Mouse (Mus musculus): ENCODE data around the gene Gse1. TPM values are rescaled to one million over a fixed set of nuclear protein-coding genes. Genes with fewer than 3 reads are reported as not detected.

Gse1 gene
- polyA plus RNA-seq, 1 experiment = 14.7 TPM

DNA sequence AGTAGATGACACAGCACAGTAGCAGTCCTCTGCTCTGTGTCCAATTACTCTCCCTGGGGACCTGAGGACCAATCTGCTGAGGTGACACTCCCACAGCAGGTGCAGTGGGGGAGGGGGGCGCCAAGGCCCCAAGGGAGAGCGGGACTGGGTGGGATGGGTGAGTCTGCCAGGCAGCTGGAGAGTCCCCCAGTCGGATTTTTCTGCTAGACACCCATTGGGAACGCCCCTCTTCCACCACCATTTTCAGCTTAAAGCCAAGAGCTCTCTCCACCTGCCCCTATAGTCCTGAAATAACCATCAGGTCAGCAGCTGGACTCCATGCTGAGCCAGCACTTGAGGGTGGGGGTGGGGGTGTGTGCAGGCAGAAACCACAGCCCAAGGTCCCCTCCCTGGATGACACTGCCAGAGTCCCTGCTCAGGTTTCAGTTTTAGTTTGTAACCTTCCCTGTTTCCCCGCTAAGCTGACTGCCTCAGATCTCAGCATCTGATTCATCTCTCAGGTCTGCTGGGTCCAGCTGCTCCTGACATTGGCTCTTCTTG lies 208.3 kb downstream of the Gse1 start:
- H3K79me2 ChIP-seq (ENCODE audit: control insufficient read depth, insufficient read depth) = no peaks in the 10 kb centered on the region
- TF ChIP-seq TCF12 (IDR thresholded peaks at IDR 0.05; ENCODE audit: insufficient read depth, poor library complexity, severe bottlenecking) = peak; percentile 57
- peak; percentile 37 for TF ChIP-seq TCF3 (IDR thresholded peaks at IDR 0.05; ENCODE audit: insufficient read length, low read depth)
- TF ChIP-seq CEBPB (IDR thresholded peaks at IDR 0.05; ENCODE audit: insufficient read depth, poor library complexity, severe bottlenecking) = no peak
- no peak for TF ChIP-seq POLR2AphosphoS2 (IDR thresholded peaks at IDR 0.05; ENCODE audit: insufficient read length, low read depth)
- TF ChIP-seq E2F4 (IDR thresholded peaks at IDR 0.05; ENCODE audit: insufficient read depth) = no peak
- no peak for TF ChIP-seq POLR2A (IDR thresholded peaks at IDR 0.05; ENCODE audit: insufficient read length, low read depth)
- peak; percentile 45 to 79 (median 79) for TF ChIP-seq MYOD1 (IDR thresholded peaks at IDR 0.05; ENCODE audit: control insufficient read depth in 1 of 3, insufficient read length in 2 of 3, low read depth in 2 of 3)
- TF ChIP-seq MAX (IDR thresholded peaks at IDR 0.05; ENCODE audit: low read depth) = no peak
- TF ChIP-seq SRF (IDR thresholded peaks at IDR 0.05; ENCODE audit: control insufficient read depth, insufficient read length, low read depth) = no peak
- no peak for TF ChIP-seq REST (IDR thresholded peaks at IDR 0.05; ENCODE audit: insufficient read depth, insufficient read length)
- TF ChIP-seq MYOG (IDR thresholded peaks at IDR 0.05; ENCODE audit: control insufficient read depth in 1 of 3, insufficient read depth in 1 of 3, insufficient read length in 2 of 3, low read depth in 2 of 3) = peak; percentile 36 to 84 (median 79)
- TF ChIP-seq USF1 (IDR thresholded peaks at IDR 0.05; ENCODE audit: low read depth) = no peak
- no peak overlapping the region for H3ac ChIP-seq (ENCODE audit: control insufficient read depth, insufficient read length)
- no peaks in the 10 kb centered on the region for H3K27me3 ChIP-seq (ENCODE audit: control insufficient read depth, insufficient read depth, insufficient read length)
- no peak overlapping the region for H3K4me3 ChIP-seq
- no peaks in the 10 kb centered on the region for H3K36me3 ChIP-seq (ENCODE audit: control insufficient read depth, insufficient read depth)
- peak overlapping the region; percentile 25 for H3K4me2 ChIP-seq (ENCODE audit: low read depth)

- TF ChIP-seq MYOD1 (IDR thresholded peaks at IDR 0.05; ENCODE audit: control insufficient read depth in 1 of 3, insufficient read length in 2 of 3, low read depth in 2 of 3) = no peak
- no peak for TF ChIP-seq SRF (IDR thresholded peaks at IDR 0.05; ENCODE audit: control insufficient read depth, insufficient read length, low read depth)
- no peak for TF ChIP-seq CEBPB (IDR thresholded peaks at IDR 0.05; ENCODE audit: insufficient read depth, poor library complexity, severe bottlenecking)
- no peak for TF ChIP-seq USF1 (IDR thresholded peaks at IDR 0.05; ENCODE audit: low read depth)
- no peak for TF ChIP-seq REST (IDR thresholded peaks at IDR 0.05; ENCODE audit: insufficient read depth, insufficient read length)
- no peak for TF ChIP-seq MAX (IDR thresholded peaks at IDR 0.05; ENCODE audit: low read depth)
- H3K4me3 ChIP-seq = no peak overlapping the region
- no peak overlapping the region for H3ac ChIP-seq (ENCODE audit: control insufficient read depth, insufficient read length)
- H3K4me2 ChIP-seq (ENCODE audit: low read depth) = peak overlapping the region; percentile 25
- no peaks in the 10 kb centered on the region for H3K79me2 ChIP-seq (ENCODE audit: control insufficient read depth, insufficient read depth)
- H3K36me3 ChIP-seq (ENCODE audit: control insufficient read depth, insufficient read depth) = no peaks in the 10 kb centered on the region
- no peaks in the 10 kb centered on the region for H3K27me3 ChIP-seq (ENCODE audit: control insufficient read depth, insufficient read depth, insufficient read length)
Measured at GRCm38 (mm10) chr8:120437207-120437606, 209.0 kb downstream of the Gse1 start.

DNA sequence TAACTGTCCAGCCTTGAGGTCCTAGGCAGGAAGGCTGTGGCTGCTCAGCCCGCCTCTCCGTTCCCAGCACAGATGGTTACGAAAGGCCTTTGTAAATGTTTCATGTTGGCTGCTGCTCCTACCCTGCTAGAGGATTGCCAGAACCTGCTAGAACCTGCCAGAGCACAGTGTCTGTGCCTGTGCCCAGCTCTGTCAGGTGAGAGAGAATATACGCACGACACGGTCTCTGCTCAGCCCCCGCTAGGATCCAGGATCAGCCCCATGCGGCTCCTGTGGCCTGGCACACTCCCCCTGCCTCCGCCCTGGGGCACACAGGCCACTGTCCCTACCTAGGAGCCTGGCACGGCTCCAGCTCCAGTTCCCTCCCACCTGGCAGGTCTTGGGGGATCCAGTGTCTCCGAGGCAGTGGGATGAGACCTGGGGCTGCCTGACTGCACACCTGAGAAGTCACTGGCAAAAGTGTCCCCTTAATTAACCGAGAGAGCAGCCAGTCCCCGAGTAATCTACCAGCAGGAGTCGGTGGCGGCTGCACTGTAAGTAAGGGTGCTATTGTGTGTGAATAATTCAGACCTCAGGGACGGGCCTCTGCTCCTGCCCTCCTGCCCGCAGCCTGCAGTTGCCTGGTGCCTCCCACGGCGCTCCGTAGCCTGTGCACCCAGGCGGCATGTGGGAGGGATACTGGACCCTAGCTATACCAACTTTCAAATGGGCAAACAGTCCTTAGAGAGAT lies 209.6 kb downstream of the Gse1 start:
- peak overlapping the region; percentile 25 for H3K4me2 ChIP-seq (ENCODE audit: low read depth)
- no peaks in the 10 kb centered on the region for H3K36me3 ChIP-seq (ENCODE audit: control insufficient read depth, insufficient read depth)
- H3K79me2 ChIP-seq (ENCODE audit: control insufficient read depth, insufficient read depth) = no peaks in the 10 kb centered on the region
- H3K27me3 ChIP-seq (ENCODE audit: control insufficient read depth, insufficient read depth, insufficient read length) = no peaks in the 10 kb centered on the region
- TF ChIP-seq MYOG (IDR thresholded peaks at IDR 0.05; ENCODE audit: control insufficient read depth in 1 of 3, insufficient read depth in 1 of 3, insufficient read length in 2 of 3, low read depth in 2 of 3) = no peak
- TF ChIP-seq E2F4 (IDR thresholded peaks at IDR 0.05; ENCODE audit: insufficient read depth) = no peak
- H3ac ChIP-seq (ENCODE audit: control insufficient read depth, insufficient read length) = no peak overlapping the region
- H3K4me3 ChIP-seq = no peak overlapping the region

DNA sequence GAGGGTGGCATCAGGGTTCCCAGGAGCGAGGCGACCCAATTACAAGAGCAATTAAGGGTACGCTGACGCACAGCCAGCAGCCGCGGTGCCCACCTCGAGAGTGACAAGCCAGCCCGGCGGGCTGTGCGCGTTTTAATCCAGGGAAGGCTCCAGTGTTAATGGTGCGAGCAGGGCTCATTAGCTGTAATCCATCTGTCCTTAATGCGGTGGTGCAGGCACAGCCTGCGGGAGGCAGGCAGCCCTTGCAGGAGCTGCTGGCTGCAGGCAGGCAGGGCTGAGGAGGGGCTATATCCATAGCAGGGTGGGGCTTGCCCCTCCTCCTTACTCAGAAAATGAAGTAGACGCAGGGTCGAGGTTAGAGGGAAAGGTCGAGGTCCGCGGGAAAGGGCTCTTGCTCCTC lies 211.1 kb downstream of the Gse1 start:
- no peak overlapping the region for H3K4me3 ChIP-seq
- no peaks in the 10 kb centered on the region for H3K27me3 ChIP-seq (ENCODE audit: control insufficient read depth, insufficient read depth, insufficient read length)
- no peaks in the 10 kb centered on the region for H3K79me2 ChIP-seq (ENCODE audit: control insufficient read depth, insufficient read depth)
- H3K36me3 ChIP-seq (ENCODE audit: control insufficient read depth, insufficient read depth) = no peaks in the 10 kb centered on the region
- no peak for TF ChIP-seq TCF12 (IDR thresholded peaks at IDR 0.05; ENCODE audit: insufficient read depth, poor library complexity, severe bottlenecking)
- no peak for TF ChIP-seq CEBPB (IDR thresholded peaks at IDR 0.05; ENCODE audit: insufficient read depth, poor library complexity, severe bottlenecking)
- TF ChIP-seq MAX (IDR thresholded peaks at IDR 0.05; ENCODE audit: low read depth) = no peak
- no peak for TF ChIP-seq MYOD1 (IDR thresholded peaks at IDR 0.05; ENCODE audit: control insufficient read depth in 1 of 3, insufficient read length in 2 of 3, low read depth in 2 of 3)
- no peak for TF ChIP-seq POLR2AphosphoS2 (IDR thresholded peaks at IDR 0.05; ENCODE audit: insufficient read length, low read depth)
- TF ChIP-seq E2F4 (IDR thresholded peaks at IDR 0.05; ENCODE audit: insufficient read depth) = no peak
- TF ChIP-seq MYOG (IDR thresholded peaks at IDR 0.05; ENCODE audit: control insufficient read depth in 1 of 3, insufficient read depth in 1 of 3, insufficient read length in 2 of 3, low read depth in 2 of 3) = no peak
- TF ChIP-seq POLR2A (IDR thresholded peaks at IDR 0.05; ENCODE audit: insufficient read length, low read depth) = no peak
- no peak for TF ChIP-seq TCF3 (IDR thresholded peaks at IDR 0.05; ENCODE audit: insufficient read length, low read depth)
- TF ChIP-seq USF1 (IDR thresholded peaks at IDR 0.05; ENCODE audit: low read depth) = no peak
- TF ChIP-seq SRF (IDR thresholded peaks at IDR 0.05; ENCODE audit: control insufficient read depth, insufficient read length, low read depth) = no peak
- no peak for TF ChIP-seq REST (IDR thresholded peaks at IDR 0.05; ENCODE audit: insufficient read depth, insufficient read length)
- H3ac ChIP-seq (ENCODE audit: control insufficient read depth, insufficient read length) = no peak overlapping the region
- H3K4me2 ChIP-seq (ENCODE audit: low read depth) = no peak overlapping the region

GRCm38 (mm10) chr8:120440739-120441138 lies 212.5 kb downstream of the Gse1 start:
- Histone ChIP-seq H3ac (ENCODE audit: control insufficient read depth, insufficient read length) (no peak overlapping the region), H3K79me2 (ENCODE audit: control insufficient read depth, insufficient read depth) (no peaks in the 10 kb centered on the region), H3K27me3 (ENCODE audit: control insufficient read depth, insufficient read depth, insufficient read length) (no peaks in the 10 kb centered on the region), H3K4me3 (no peak overlapping the region), H3K36me3 (ENCODE audit: control insufficient read depth, insufficient read depth) (no peaks in the 10 kb centered on the region), H3K4me2 (ENCODE audit: low read depth) (no peak overlapping the region)
- TF ChIP-seq POLR2AphosphoS2 (IDR thresholded peaks at IDR 0.05; ENCODE audit: insufficient read length, low read depth) (no peak), REST (IDR thresholded peaks at IDR 0.05; ENCODE audit: insufficient read depth, insufficient read length) (no peak), MYOD1 (IDR thresholded peaks at IDR 0.05; ENCODE audit: control insufficient read depth in 1 of 3, insufficient read length in 2 of 3, low read depth in 2 of 3) (no peak), MAX (IDR thresholded peaks at IDR 0.05; ENCODE audit: low read depth) (no peak), TCF12 (IDR thresholded peaks at IDR 0.05; ENCODE audit: insufficient read depth, poor library complexity, severe bottlenecking) (no peak), POLR2A (IDR thresholded peaks at IDR 0.05; ENCODE audit: insufficient read length, low read depth) (no peak), TCF3 (IDR thresholded peaks at IDR 0.05; ENCODE audit: insufficient read length, low read depth) (no peak)

Measured in myocyte (in vitro differentiated cells).